Mouse (Mus musculus): Measurements from ENCODE around the gene Fam221b. TPM values are rescaled to one million over a fixed set of nuclear protein-coding genes. Genes with fewer than 3 reads are reported as not detected.

The Fam221b gene
- polyA plus RNA-seq, 1 experiment from 2014 or later: 4.0 TPM

DNA sequence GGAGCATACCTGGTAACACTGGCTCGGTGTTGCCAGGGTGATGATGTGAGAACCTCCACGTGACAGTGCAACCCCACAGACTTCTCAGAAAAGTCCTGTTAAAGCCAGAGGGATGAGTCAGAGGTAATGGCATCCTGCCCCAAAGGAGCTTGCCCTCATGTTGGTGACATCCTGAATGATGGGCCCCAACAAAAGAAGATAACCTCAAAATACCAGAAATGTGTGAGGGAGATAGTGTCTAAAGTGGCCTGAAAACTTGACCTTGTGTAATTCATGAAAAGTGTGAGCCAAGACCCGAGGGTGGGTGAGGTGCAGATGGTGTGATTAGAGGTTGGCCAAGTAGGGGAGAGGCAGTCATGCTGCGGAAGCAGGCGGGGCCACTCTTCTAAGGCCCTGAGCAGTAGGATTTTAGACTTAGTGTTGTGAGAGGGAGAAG is 24.9 kb upstream of the Fam221b start:
- no peak overlapping the region for H3K4me3 ChIP-seq
- WGBS: 42% methylated on average over 5 of the region's 5 CpGs
- peaks cover 27% of the 10 kb centered on the region for H3K4me1 ChIP-seq (replicated peaks)

GRCm38 (mm10) chr4:43691026-43691425 is 22.1 kb upstream of the Fam221b start:
- H3K27ac ChIP-seq: no peak overlapping the region
- no peaks in the 10 kb centered on the region for H3K36me3 ChIP-seq
- no peak overlapping the region for H3K4me2 ChIP-seq
- H3K9ac ChIP-seq: no peak overlapping the region
- peaks cover 25% of the 10 kb centered on the region for H3K4me1 ChIP-seq (replicated peaks)
- no peaks in the 10 kb centered on the region for H3K27me3 ChIP-seq
- H3K9me3 ChIP-seq (replicated peaks): no peaks in the 10 kb centered on the region
- H3K4me3 ChIP-seq: no peak overlapping the region
- no peak for ATAC-seq (replicated peaks; ENCODE audit: insufficient number of reproducible peaks, insufficient read depth, low FRiP score, low read depth)
- 61% methylated on average over 5 of the region's 5 CpGs for WGBS

More for the DNA sequence above, 24.9 kb upstream of the Fam221b start:
- Histone ChIP-seq H3K27me3 (no peaks in the 10 kb centered on the region), H3K9ac (no peak overlapping the region), H3K36me3 (no peaks in the 10 kb centered on the region), H3K27ac (no peak overlapping the region), H3K9me3 (replicated peaks) (no peaks in the 10 kb centered on the region), H3K4me2 (no peak overlapping the region)
- ATAC-seq (replicated peaks; ENCODE audit: insufficient number of reproducible peaks, insufficient read depth, low FRiP score, low read depth): no peak; the same call in 1 of the 2 replicates

DNA sequence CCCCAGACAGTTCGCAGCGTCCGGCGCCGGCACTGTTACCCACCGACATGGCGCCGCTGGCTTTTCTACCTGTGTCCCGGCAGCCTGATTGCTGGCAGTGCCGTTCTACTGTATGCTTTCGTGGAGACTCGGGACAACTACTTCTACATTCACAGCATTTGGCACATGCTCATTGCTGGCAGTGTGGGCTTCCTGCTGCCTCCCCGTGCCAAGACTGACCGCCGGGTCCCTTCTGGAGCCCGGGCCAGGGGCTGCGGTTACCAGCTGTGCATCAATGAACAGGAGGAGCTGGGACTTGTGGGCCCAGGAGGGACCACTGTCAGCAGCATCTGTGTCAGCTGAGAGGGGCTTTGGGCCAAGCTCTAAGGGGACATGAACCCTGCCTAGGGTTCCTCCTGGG is 21.1 kb upstream of the Fam221b start:
- Histone ChIP-seq H3K9ac (no peak overlapping the region), H3K4me3 (no peak overlapping the region), H3K4me1 (replicated peaks) (peaks cover 15% of the 10 kb centered on the region), H3K4me2 (no peak overlapping the region), H3K27ac (no peak overlapping the region), H3K27me3 (no peaks in the 10 kb centered on the region), H3K9me3 (replicated peaks) (no peaks in the 10 kb centered on the region), H3K36me3 (no peaks in the 10 kb centered on the region)
- ATAC-seq (replicated peaks; ENCODE audit: insufficient number of reproducible peaks, insufficient read depth, low FRiP score, low read depth): no peak
- 95% methylated on average over 17 of the region's 17 CpGs for WGBS

- Histone ChIP-seq H3K4me3 (no peak overlapping the region), H3K36me3 (peaks cover 3% of the 10 kb centered on the region; the same call in 1 of the 2 replicates), H3K27me3 (no peaks in the 10 kb centered on the region), H3K27ac (no peak overlapping the region), H3K4me2 (no peak overlapping the region), H3K9me3 (replicated peaks) (no peaks in the 10 kb centered on the region), H3K9ac (no peak overlapping the region), H3K4me1 (replicated peaks) (no peaks in the 10 kb centered on the region)
- ATAC-seq (replicated peaks; ENCODE audit: insufficient number of reproducible peaks, insufficient read depth, low FRiP score, low read depth): no peak
- 86% methylated on average over 7 of the region's 7 CpGs for WGBS
Measured at GRCm38 (mm10) chr4:43679416-43680043, 10.6 kb upstream of the Fam221b start.

DNA sequence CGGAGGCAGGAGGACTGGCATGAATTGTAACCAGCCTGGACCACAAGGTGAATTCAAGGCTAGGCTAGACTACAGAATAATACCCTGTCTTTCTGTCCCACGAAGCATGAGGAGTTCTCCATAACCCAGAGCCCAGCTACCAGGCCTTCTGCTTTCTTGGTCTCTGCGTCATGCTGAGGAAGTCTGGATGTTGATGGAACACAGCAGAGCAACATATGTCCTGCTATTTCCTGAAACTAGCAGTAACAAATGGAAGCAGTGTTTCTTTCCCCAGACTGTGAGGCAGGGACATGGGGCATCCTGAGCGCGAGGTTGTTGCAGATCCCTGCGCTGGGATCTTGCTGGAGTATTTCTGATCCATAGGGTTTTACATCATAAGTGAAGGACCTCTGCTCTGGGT is 9.6 kb upstream of the Fam221b start:
- Histone ChIP-seq H3K4me2 (no peak overlapping the region), H3K4me3 (no peak overlapping the region), H3K27ac (no peak overlapping the region), H3K36me3 (peaks cover 6% of the 10 kb centered on the region; the same call in 1 of the 2 replicates), H3K27me3 (no peaks in the 10 kb centered on the region), H3K9me3 (replicated peaks) (no peaks in the 10 kb centered on the region), H3K4me1 (replicated peaks) (no peaks in the 10 kb centered on the region), H3K9ac (no peak overlapping the region)
- 85% methylated on average over 6 of the region's 6 CpGs for whole genome bisulfite sequencing
- no peak for ATAC-seq (replicated peaks; ENCODE audit: insufficient number of reproducible peaks, insufficient read depth, low FRiP score, low read depth)

GRCm38 (mm10) chr4:43675608-43676007 is 6.7 kb upstream of the Fam221b start:
- no peak overlapping the region for H3K9ac ChIP-seq
- H3K4me1 ChIP-seq (replicated peaks): peaks cover 8% of the 10 kb centered on the region
- peaks cover 6% of the 10 kb centered on the region; the same call in 1 of the 2 replicates for H3K36me3 ChIP-seq
- H3K27me3 ChIP-seq: no peaks in the 10 kb centered on the region
- H3K4me3 ChIP-seq: no peak overlapping the region
- ATAC-seq (replicated peaks; ENCODE audit: insufficient number of reproducible peaks, insufficient read depth, low FRiP score, low read depth): no peak
- H3K27ac ChIP-seq: no peak overlapping the region
- WGBS: 74% methylated on average over 4 of the region's 4 CpGs
- H3K4me2 ChIP-seq: no peak overlapping the region
- no peaks in the 10 kb centered on the region for H3K9me3 ChIP-seq (replicated peaks)

DNA sequence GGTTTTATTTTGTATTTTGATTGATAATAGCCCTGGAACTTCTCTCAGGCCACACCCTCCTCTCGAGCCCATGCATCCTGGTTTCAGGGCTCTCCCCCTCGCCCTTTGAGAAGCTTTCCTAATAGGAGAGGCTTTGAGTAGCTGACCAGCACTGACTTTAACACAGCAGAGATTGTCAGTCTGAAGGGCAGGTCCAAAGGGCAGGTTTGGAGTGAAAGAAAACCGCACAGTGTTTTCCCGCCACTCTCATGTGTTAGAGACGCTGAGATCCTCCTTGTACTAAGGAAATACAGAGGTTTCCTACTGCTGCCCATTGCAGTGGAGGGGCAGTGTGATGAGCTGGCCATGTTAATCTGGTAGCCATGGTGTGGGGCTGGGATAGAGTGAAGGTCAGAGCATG is 6.0 kb upstream of the Fam221b start:
- Histone ChIP-seq H3K4me2 (no peak overlapping the region), H3K9me3 (replicated peaks) (no peaks in the 10 kb centered on the region), H3K27me3 (no peaks in the 10 kb centered on the region), H3K9ac (no peak overlapping the region), H3K4me3 (no peak overlapping the region), H3K4me1 (replicated peaks) (peaks cover 9% of the 10 kb centered on the region), H3K27ac (no peak overlapping the region), H3K36me3 (peaks cover 6% of the 10 kb centered on the region; the same call in 1 of the 2 replicates)
- whole genome bisulfite sequencing: 78% methylated on average over 5 of the region's 5 CpGs
- ATAC-seq (replicated peaks; ENCODE audit: insufficient number of reproducible peaks, insufficient read depth, low FRiP score, low read depth): no peak

DNA sequence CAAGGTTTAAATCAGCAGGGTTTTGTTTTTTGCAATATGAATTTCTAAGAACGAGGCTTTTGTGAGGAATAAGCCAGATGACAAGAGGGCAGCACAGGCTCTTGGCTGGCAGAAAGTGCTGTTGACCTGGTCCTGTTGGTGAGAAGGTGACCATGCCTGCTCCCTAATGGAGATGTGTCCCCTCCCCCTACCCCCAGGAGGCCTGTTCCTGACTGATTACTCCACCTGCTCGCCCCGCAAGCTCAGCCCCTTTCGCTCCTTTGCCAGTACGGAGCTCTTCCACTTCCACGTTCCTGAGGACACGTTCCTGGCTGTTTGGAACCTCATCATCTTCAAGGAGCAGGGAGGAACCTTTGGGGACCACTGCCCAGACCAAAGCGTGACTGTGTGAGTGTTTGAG is 4.8 kb upstream of the Fam221b start:
- WGBS: 74% methylated on average over 8 of the region's 8 CpGs
- H3K27ac ChIP-seq: no peak overlapping the region

GRCm38 (mm10) chr4:43672070-43672469 is 3.1 kb upstream of the Fam221b start:
- no peak overlapping the region for H3K9ac ChIP-seq
- no peak for ATAC-seq (replicated peaks; ENCODE audit: insufficient number of reproducible peaks, insufficient read depth, low FRiP score, low read depth)
- H3K4me2 ChIP-seq: no peak overlapping the region
- H3K27me3 ChIP-seq: peaks cover 11% of the 10 kb centered on the region; the same call in 1 of the 2 replicates
- 4% methylated on average over 2 of the region's 2 CpGs for WGBS
- no peak overlapping the region for H3K4me3 ChIP-seq
- no peaks in the 10 kb centered on the region for H3K9me3 ChIP-seq (replicated peaks)
- H3K4me1 ChIP-seq (replicated peaks): peaks cover 20% of the 10 kb centered on the region
- H3K36me3 ChIP-seq: 0 out of 2 replicates have a peak, but pooled peaks cover 6% of the 10 kb centered on the region
- H3K27ac ChIP-seq: no peak overlapping the region

More for the DNA sequence above, 4.8 kb upstream of the Fam221b start:
- ATAC-seq (replicated peaks; ENCODE audit: insufficient number of reproducible peaks, insufficient read depth, low FRiP score, low read depth): no peak
- Histone ChIP-seq H3K36me3 (peaks cover 6% of the 10 kb centered on the region; the same call in 1 of the 2 replicates), H3K9ac (no peak overlapping the region), H3K4me3 (no peak overlapping the region), H3K4me2 (no peak overlapping the region), H3K27me3 (no peaks in the 10 kb centered on the region), H3K4me1 (replicated peaks) (peaks cover 17% of the 10 kb centered on the region), H3K9me3 (replicated peaks) (no peaks in the 10 kb centered on the region)

DNA sequence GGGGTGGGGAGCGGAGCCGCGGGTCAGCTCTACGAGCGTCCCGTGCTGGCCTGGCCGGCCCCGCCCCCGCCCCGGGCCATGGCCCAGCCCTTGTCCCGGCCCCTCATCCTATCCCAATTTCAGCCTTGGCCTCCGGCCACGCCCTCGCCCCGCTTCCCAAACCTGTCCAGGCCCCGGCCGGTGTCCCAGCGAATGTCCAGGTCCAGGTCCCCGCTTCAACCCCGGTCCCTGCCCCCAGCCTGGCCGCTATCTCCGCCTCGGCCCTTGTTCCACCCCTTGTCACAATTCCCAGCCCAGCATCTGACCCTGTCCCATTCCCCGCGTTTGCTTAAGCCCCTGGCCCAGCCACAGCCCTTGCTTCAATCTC is 466 bp upstream of the Fam221b start:
- peak overlapping the region; percentile 87 for H3K4me2 ChIP-seq
- peak overlapping the region; percentile 79 for H3K27ac ChIP-seq
- H3K9ac ChIP-seq: peak overlapping the region; percentile 88
- H3K27me3 ChIP-seq: peaks cover 34% of the 10 kb centered on the region
- peak; percentile 74 for ATAC-seq (replicated peaks; ENCODE audit: insufficient number of reproducible peaks, insufficient read depth, low FRiP score, low read depth)
- WGBS: under 1% methylated on average over 25 of the region's 25 CpGs
- H3K9me3 ChIP-seq (replicated peaks): no peaks in the 10 kb centered on the region
- H3K36me3 ChIP-seq: 0 out of 2 replicates have a peak, but pooled peaks cover 2% of the 10 kb centered on the region
- peak overlapping the region; percentile 89 for H3K4me3 ChIP-seq
- peaks cover 20% of the 10 kb centered on the region for H3K4me1 ChIP-seq (replicated peaks)

DNA sequence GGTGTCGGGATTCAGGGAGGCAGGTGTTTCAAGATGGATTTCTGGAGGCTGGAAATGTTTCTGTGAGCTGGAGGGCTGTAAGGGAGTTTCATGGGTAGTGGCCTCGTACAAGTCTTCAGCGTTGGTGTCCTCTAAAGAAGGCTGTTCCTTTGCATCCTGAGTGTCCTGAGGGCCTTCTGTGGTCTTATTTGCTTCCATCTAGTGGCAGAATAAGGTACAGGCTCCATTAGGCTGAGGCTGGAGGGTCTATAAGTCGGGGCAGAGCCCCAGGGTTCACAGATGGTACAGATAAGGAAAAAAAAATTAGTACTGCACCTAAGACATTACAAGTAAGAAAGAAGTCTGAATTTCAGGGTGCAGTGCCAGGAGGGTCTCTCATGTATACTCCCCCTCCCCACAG is 2.5 kb downstream of the Fam221b start:
- H3K27ac ChIP-seq: no peak overlapping the region
- no peaks in the 10 kb centered on the region for H3K36me3 ChIP-seq
- no peaks in the 10 kb centered on the region for H3K9me3 ChIP-seq (replicated peaks)
- H3K27me3 ChIP-seq: peaks cover 56% of the 10 kb centered on the region
- H3K4me3 ChIP-seq: no peak overlapping the region
- H3K4me1 ChIP-seq (replicated peaks): peaks cover 16% of the 10 kb centered on the region
- WGBS: 14% methylated on average over 4 of the region's 4 CpGs
- H3K4me2 ChIP-seq: no peak overlapping the region
- H3K9ac ChIP-seq: no peak overlapping the region
- ATAC-seq (replicated peaks; ENCODE audit: insufficient number of reproducible peaks, insufficient read depth, low FRiP score, low read depth): no peak

GRCm38 (mm10) chr4:43657146-43657545 is 11.8 kb downstream of the Fam221b start:
- Histone ChIP-seq H3K4me1 (replicated peaks) (peaks cover 17% of the 10 kb centered on the region), H3K27ac (peak overlapping the region; percentile 95)

More at GRCm38 (mm10) chr4:43657146-43657545, 11.8 kb downstream of the Fam221b start:
- 64% methylated on average over 4 of the region's 4 CpGs for WGBS
- Histone ChIP-seq H3K9me3 (replicated peaks) (no peaks in the 10 kb centered on the region), H3K4me2 (peak overlapping the region; percentile 86), H3K27me3 (peaks cover 10% of the 10 kb centered on the region), H3K4me3 (peak overlapping the region; percentile 84), H3K9ac (no peak overlapping the region), H3K36me3 (no peaks in the 10 kb centered on the region)
- no peak for ATAC-seq (replicated peaks; ENCODE audit: insufficient number of reproducible peaks, insufficient read depth, low FRiP score, low read depth)
